Mouse (Mus musculus): Measurements from ENCODE around the gene B3gat3. TPM values are rescaled to one million over a fixed set of nuclear protein-coding genes. Genes with fewer than 3 reads are reported as not detected.

Gene B3gat3
- total and polyA plus RNA-seq, 2 experiments from 2014 or later = 89.3 to 99.6 TPM

DNA sequence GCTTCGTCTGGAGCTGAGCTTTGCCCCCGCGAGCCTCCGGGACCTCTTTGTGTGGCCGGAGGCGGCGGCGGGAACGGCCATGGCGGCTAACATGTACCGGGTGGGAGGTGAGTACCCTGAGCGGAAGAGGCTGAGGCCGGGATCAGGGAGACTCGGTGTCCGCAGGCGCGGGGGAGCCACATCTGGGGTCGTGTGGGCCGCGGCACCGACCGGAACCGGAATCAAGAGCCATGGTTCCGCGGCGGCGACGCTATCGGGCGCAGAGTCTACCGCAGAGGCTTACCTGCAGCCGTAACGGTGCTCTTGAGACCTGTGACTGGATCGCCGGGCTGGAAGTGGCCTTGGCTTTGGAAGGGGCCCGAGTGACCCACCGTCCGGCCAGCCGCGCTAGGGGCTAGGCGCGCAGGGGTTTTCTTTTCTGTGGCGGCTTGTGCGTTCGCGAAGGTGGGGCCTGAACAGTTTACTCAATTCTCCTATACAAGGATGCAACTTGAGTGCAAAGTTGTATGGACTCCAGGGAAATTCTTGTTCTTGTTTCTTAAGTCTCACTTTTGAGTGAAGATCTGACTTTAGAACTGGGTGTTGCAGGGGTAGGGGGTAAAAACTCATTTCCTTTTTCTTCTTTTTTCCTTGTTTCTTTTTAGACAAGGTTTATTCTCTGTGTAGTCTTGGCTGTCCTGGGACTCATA lies 22.2 kb downstream of the B3gat3 start:
- Histone ChIP-seq H3K4me2 (ENCODE audit: low read depth) (peak overlapping the region; percentile 71), H3K9me3 (ENCODE audit: low read length) (no peaks in the 10 kb centered on the region), H3K36me3 (ENCODE audit: insufficient read depth) (peaks cover 29% of the 10 kb centered on the region), H3K4me3 (ENCODE audit: low read depth, low read length) (peak overlapping the region; percentile 92), H3K4me1 (ENCODE audit: insufficient read depth) (peaks cover 9% of the 10 kb centered on the region; the same call in 1 of the 2 replicates), H3K27me3 (ENCODE audit: insufficient read depth, low read length) (no peaks in the 10 kb centered on the region), H3K27ac (ENCODE audit: low read depth, low read length) (peak overlapping the region; percentile 93), H3K9ac (peak overlapping the region; percentile 99)
- no peak for TF ChIP-seq CTCF (IDR thresholded peaks at IDR 0.05; ENCODE audit: low read depth)
- ATAC-seq (peak; percentile 49), DNase-seq (peak; percentile 19)
- WGBS = 3% methylated on average over 42 of the region's 46 CpGs

DNA sequence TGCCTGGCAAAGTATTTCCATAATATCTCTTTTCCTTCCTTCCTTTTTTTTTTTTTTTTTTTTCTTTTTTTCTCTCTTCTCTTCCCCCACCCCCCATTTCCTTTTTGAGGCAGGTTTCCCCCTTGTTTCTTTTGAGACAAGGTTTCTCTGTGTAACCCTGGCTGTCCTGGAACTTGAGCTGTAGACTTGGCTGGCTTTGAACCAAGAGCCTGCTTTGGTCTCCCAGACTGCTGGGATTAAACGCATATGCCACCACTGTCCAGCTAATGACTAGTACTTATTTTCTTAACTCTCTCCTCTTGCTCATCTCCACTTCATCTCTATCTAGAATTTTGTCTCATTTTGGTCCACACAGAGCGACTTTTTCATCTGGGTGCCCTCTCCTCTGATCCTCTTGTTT lies 22.9 kb downstream of the B3gat3 start:
- Histone ChIP-seq H3K27ac (ENCODE audit: low read depth, low read length) (no peak overlapping the region), H3K36me3 (ENCODE audit: insufficient read depth) (peaks cover 32% of the 10 kb centered on the region), H3K4me2 (ENCODE audit: low read depth) (peak overlapping the region; percentile 71), H3K9me3 (ENCODE audit: low read length) (no peaks in the 10 kb centered on the region), H3K4me3 (ENCODE audit: low read depth, low read length) (peak overlapping the region; percentile 92), H3K4me1 (ENCODE audit: insufficient read depth) (peaks cover 9% of the 10 kb centered on the region; the same call in 1 of the 2 replicates), H3K27me3 (ENCODE audit: insufficient read depth, low read length) (no peaks in the 10 kb centered on the region), H3K9ac (peak overlapping the region; percentile 99; the same call in 1 of the 2 replicates)
- DNase-seq (no peak), ATAC-seq (no peak)
- 71% methylated on average over 2 of the region's 2 CpGs for WGBS
- TF ChIP-seq CTCF (IDR thresholded peaks at IDR 0.05; ENCODE audit: low read depth) = no peak

DNA sequence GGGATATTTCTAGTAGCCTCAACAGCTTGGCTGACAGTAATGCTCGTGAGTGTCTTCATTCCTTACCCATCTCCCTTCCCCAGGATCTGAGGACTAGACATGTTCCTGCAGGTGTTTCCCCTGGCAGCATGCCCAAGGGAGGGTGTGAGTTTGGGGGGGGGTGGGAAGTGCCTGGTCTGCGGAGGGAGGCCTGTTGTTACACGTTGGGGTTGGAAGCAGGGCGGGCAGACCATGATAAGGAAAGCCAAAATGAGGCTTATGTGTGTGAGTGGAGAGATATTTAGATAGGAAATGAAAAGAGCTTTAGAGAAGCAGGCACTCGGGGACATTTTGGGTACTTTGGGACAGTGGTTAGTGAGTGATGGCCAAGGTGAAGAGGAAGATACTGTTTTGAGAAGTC lies 23.9 kb downstream of the B3gat3 start:
- no peak overlapping the region for H3K9ac ChIP-seq
- H3K36me3 ChIP-seq (ENCODE audit: insufficient read depth) = peaks cover 43% of the 10 kb centered on the region
- H3K4me2 ChIP-seq (ENCODE audit: low read depth) = peak overlapping the region; percentile 15
- H3K9me3 ChIP-seq (ENCODE audit: low read length) = no peaks in the 10 kb centered on the region
- no peak overlapping the region for H3K27ac ChIP-seq (ENCODE audit: low read depth, low read length)
- H3K27me3 ChIP-seq (ENCODE audit: insufficient read depth, low read length) = no peaks in the 10 kb centered on the region
- no peak for ATAC-seq
- 48% methylated on average over 5 of the region's 5 CpGs for WGBS
- DNase-seq = no peak
- no peak for TF ChIP-seq CTCF (IDR thresholded peaks at IDR 0.05; ENCODE audit: low read depth)
- H3K4me3 ChIP-seq (ENCODE audit: low read depth, low read length) = no peak overlapping the region
- H3K4me1 ChIP-seq (ENCODE audit: insufficient read depth) = peaks cover 9% of the 10 kb centered on the region; the same call in 1 of the 2 replicates

DNA sequence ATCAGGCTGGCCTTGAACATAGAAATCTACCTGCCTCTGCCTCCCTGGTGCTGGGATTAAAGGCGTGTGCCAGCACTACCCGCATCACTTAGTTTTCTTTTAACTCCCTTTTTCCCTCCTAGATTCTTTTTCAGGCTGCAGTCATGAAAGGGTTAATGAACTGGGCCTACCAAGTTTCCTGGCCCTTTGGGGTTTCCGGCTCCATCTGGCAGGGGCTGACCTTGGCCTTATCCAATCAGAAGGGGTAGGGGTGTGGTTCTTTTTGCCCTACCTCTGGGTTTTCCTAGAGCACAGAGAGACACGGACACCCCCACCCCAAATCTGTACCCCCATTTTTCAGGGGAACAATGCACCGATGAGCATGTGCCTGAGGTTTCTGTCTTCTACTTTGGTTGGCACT lies 24.6 kb downstream of the B3gat3 start:
- DNase-seq (peak; percentile 53), ATAC-seq (no peak)
- H3K27me3 ChIP-seq (ENCODE audit: insufficient read depth, low read length) = no peaks in the 10 kb centered on the region
- H3K9ac ChIP-seq = no peak overlapping the region
- peaks cover 9% of the 10 kb centered on the region; the same call in 1 of the 2 replicates for H3K4me1 ChIP-seq (ENCODE audit: insufficient read depth)
- no peak for TF ChIP-seq CTCF (IDR thresholded peaks at IDR 0.05; ENCODE audit: low read depth)
- H3K4me2 ChIP-seq (ENCODE audit: low read depth) = no peak overlapping the region
- H3K36me3 ChIP-seq (ENCODE audit: insufficient read depth) = peaks cover 49% of the 10 kb centered on the region
- no peak overlapping the region for H3K27ac ChIP-seq (ENCODE audit: low read depth, low read length)
- H3K9me3 ChIP-seq (ENCODE audit: low read length) = no peaks in the 10 kb centered on the region
- WGBS = 19% methylated on average over 5 of the region's 5 CpGs
- H3K4me3 ChIP-seq (ENCODE audit: low read depth, low read length) = no peak overlapping the region

DNA sequence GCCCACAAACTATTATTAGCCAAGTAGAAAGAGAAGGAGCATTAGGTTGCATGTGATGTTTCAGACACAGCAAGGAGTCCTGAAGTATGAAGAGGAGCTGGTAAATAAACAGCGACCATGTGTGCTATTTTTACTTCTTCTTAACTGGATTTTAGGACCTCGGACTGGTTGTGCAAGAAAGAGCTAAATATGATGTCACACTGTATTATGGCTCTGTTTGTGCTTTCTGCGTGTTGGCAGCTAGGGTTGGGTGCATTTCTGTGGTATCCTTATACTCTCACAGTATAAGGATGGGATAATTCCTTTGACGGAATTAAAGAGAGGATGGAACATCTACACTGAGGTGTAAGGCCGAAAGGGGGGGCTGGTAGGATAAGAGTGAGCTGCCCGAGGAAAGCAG lies 25.1 kb downstream of the B3gat3 start:
- Histone ChIP-seq H3K9ac (no peak overlapping the region), H3K27me3 (ENCODE audit: insufficient read depth, low read length) (no peaks in the 10 kb centered on the region), H3K4me1 (ENCODE audit: insufficient read depth) (peaks cover 9% of the 10 kb centered on the region; the same call in 1 of the 2 replicates), H3K4me3 (ENCODE audit: low read depth, low read length) (no peak overlapping the region), H3K9me3 (ENCODE audit: low read length) (no peaks in the 10 kb centered on the region), H3K4me2 (ENCODE audit: low read depth) (no peak overlapping the region), H3K36me3 (ENCODE audit: insufficient read depth) (peaks cover 55% of the 10 kb centered on the region), H3K27ac (ENCODE audit: low read depth, low read length) (no peak overlapping the region)
- no peak for TF ChIP-seq CTCF (IDR thresholded peaks at IDR 0.05; ENCODE audit: low read depth)
- WGBS = 82% methylated on average over 6 of the region's 6 CpGs
- ATAC-seq (no peak), DNase-seq (no peak)

DNA sequence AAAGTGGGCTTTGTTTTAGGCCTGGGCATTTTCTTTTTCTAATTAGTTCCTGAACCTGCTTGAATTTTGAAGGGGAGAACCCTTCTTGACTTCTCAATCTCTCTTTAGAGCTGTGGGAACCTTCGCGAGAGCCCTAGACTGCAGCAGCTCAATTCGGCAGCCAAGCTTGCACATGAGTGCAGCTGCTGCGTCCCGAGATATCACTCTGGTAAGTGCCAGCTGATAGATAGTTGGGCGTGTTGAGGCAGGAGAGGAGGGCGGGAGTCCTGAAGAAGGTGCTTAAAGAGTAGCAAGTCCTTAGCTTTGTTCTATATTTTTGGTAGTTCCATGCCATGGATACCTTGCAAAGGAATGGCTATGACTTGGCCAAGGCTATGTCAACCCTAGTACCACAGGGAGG lies 26.8 kb downstream of the B3gat3 start:
- no peak overlapping the region for H3K4me2 ChIP-seq (ENCODE audit: low read depth)
- no peak overlapping the region for H3K4me3 ChIP-seq (ENCODE audit: low read depth, low read length)
- DNase-seq (no peak), ATAC-seq (no peak)
- TF ChIP-seq CTCF (IDR thresholded peaks at IDR 0.05; ENCODE audit: low read depth) = no peak
- WGBS = 95% methylated on average over 7 of the region's 7 CpGs
- H3K27ac ChIP-seq (ENCODE audit: low read depth, low read length) = no peak overlapping the region
- H3K9me3 ChIP-seq (ENCODE audit: low read length) = no peaks in the 10 kb centered on the region
- H3K9ac ChIP-seq = no peak overlapping the region
- peaks cover 9% of the 10 kb centered on the region; the same call in 1 of the 2 replicates for H3K4me1 ChIP-seq (ENCODE audit: insufficient read depth)
- peaks cover 71% of the 10 kb centered on the region for H3K36me3 ChIP-seq (ENCODE audit: insufficient read depth)
- H3K27me3 ChIP-seq (ENCODE audit: insufficient read depth, low read length) = no peaks in the 10 kb centered on the region

DNA sequence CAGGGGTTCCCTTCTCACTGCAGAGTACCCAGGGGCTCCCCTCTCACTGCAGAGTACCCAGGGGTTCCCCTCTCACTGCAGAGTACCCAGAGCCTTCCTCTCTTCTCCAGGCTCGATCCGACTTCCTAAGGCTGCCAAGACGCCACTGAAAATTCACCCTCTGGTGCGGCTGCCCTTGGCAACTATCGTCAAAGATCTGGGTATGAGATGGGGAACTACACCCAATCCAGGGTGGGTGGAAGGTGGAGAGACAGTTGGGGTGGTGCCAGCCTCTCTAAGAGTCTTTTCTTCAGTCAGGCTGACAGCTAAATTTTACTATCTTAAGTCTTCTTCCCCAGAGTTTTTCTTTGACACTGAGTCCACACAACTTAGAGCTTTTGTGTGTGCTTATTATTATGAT lies 30.0 kb downstream of the B3gat3 start:
- 93% methylated on average over 5 of the region's 5 CpGs for WGBS
- H3K27ac ChIP-seq (ENCODE audit: low read depth, low read length) = no peak overlapping the region
- no peak overlapping the region for H3K4me2 ChIP-seq (ENCODE audit: low read depth)
- ATAC-seq = no peak
- H3K27me3 ChIP-seq (ENCODE audit: insufficient read depth, low read length) = no peaks in the 10 kb centered on the region
- peaks cover 22% of the 10 kb centered on the region for H3K4me1 ChIP-seq (ENCODE audit: insufficient read depth)
- H3K9ac ChIP-seq = no peak overlapping the region
- no peaks in the 10 kb centered on the region for H3K9me3 ChIP-seq (ENCODE audit: low read length)
- DNase-seq = no peak
- H3K4me3 ChIP-seq (ENCODE audit: low read depth, low read length) = no peak overlapping the region
- peaks cover 66% of the 10 kb centered on the region for H3K36me3 ChIP-seq (ENCODE audit: insufficient read depth)
- no peak for TF ChIP-seq CTCF (IDR thresholded peaks at IDR 0.05; ENCODE audit: low read depth)

All from forebrain, postnatal 0 days (tissue).